In the genomic region with DNA sequence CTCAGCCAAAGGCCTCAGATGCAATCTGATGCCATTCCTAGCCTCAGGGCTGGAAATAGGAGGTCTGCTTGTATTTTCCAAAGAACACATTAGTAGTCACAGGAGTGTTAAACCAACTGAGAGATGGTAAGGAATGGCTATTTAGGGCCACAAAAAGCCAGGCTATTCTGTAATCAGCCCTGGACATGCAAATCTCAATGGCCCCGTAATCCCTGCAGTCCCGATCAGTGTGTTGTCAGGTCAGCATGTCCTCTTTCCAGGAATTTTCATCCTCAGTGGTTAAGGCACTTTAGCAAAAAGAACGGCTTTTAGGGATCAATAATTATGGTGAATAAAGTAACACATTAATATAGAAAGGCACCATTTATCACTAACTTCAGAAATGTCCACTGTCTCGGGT, we compare ENCODE assay signal across 28 mouse cellular contexts. TPM values are rescaled to one million over a fixed set of nuclear protein-coding genes. Genes with fewer than 3 reads are reported as not detected.
A peak's percentile ranks its signal among the peaks of the same experiment; 100 is the strongest.
DNase-seq lines count a peak whose midpoint lies in the region; ATAC-seq and TF ChIP-seq lines count a peak whose summit lies in the region.
"Had no signal": no experiment of that assay in that cellular context is flagged by ENCODE, and none has a peak within 500 bp of the region (broad histone marks: within the 10 kb centered on the region; RNA-seq: fewer than 3 reads in every experiment).

No protein-coding gene starts in this region.

- no peaks in the 10 kb centered on the region for H3K9me3 ChIP-seq in hindbrain, postnatal 0 days (ENCODE audit: low read length)
- H3K9me3 ChIP-seq in hindbrain, embryonic 10.5 days, result no peaks in the 10 kb centered on the region
- no peaks in the 10 kb centered on the region for H3K9me3 ChIP-seq in embryonic facial prominence, embryonic 10.5 days
- H3K9me3 ChIP-seq: forebrain, embryonic 15.5 days; heart, embryonic 10.5 days; heart, embryonic 13.5 days; hindbrain, embryonic 13.5 days had no signal

- TF ChIP-seq CTCF in hindbrain, postnatal 0 days (IDR thresholded peaks at IDR 0.05; ENCODE audit: low read depth), result no peak

- no peaks in the 10 kb centered on the region for H3K4me1 ChIP-seq in hindbrain, postnatal 0 days (ENCODE audit: insufficient read depth, low read length)
- H3K4me1 ChIP-seq in hindbrain, embryonic 10.5 days (replicated peaks), result no peaks in the 10 kb centered on the region
- H3K4me1 ChIP-seq in embryonic facial prominence, embryonic 10.5 days, result peaks cover 7% of the 10 kb centered on the region; the same call in 1 of the 2 replicates
- H3K4me1 ChIP-seq: forebrain, embryonic 15.5 days; heart, embryonic 10.5 days; heart, embryonic 13.5 days; hindbrain, embryonic 13.5 days had no signal

- H3K27me3 ChIP-seq in hindbrain, postnatal 0 days (ENCODE audit: insufficient read depth, low read length), result no peaks in the 10 kb centered on the region
- H3K27me3 ChIP-seq in hindbrain, embryonic 10.5 days (ENCODE audit: insufficient read depth, poor library complexity, severe bottlenecking), result no peaks in the 10 kb centered on the region
- H3K27me3 ChIP-seq in embryonic facial prominence, embryonic 10.5 days (replicated peaks; ENCODE audit: low read depth, poor library complexity, severe bottlenecking), result no peaks in the 10 kb centered on the region
- H3K27me3 ChIP-seq: CH12.LX; forebrain, embryonic 15.5 days; heart, embryonic 13.5 days; hindbrain, embryonic 13.5 days; Patski had no signal

- H3K36me3 ChIP-seq in hindbrain, postnatal 0 days (ENCODE audit: insufficient read depth, low read length), result no peaks in the 10 kb centered on the region
- no peaks in the 10 kb centered on the region for H3K36me3 ChIP-seq in hindbrain, embryonic 10.5 days
- no peaks in the 10 kb centered on the region for H3K36me3 ChIP-seq in embryonic facial prominence, embryonic 10.5 days (replicated peaks)
- H3K36me3 ChIP-seq: forebrain, embryonic 15.5 days; G1E; heart, embryonic 10.5 days; heart, embryonic 13.5 days; hindbrain, embryonic 13.5 days had no signal

- no peak overlapping the region for H3K9ac ChIP-seq in hindbrain, postnatal 0 days (replicated peaks; ENCODE audit: low read length)
- H3K9ac ChIP-seq: forebrain, embryonic 15.5 days; heart, embryonic 13.5 days; hindbrain, embryonic 13.5 days had no signal

- H3K4me2 ChIP-seq in hindbrain, postnatal 0 days (ENCODE audit: low read depth, low read length), result no peak overlapping the region
- H3K4me2 ChIP-seq: forebrain, embryonic 15.5 days; heart, embryonic 13.5 days; hindbrain, embryonic 13.5 days had no signal

- H3K27ac ChIP-seq in hindbrain, postnatal 0 days, result no peak overlapping the region
- no peak overlapping the region for H3K27ac ChIP-seq in hindbrain, embryonic 10.5 days
- no peak overlapping the region for H3K27ac ChIP-seq in embryonic facial prominence, embryonic 10.5 days (replicated peaks)
- H3K27ac ChIP-seq: forebrain, embryonic 15.5 days; heart, adult 2 months; heart, embryonic 10.5 days; heart, embryonic 13.5 days; hindbrain, embryonic 13.5 days had no signal

- WGBS in hindbrain, postnatal 0 days, result 72% methylated on average over 4 of the region's 4 CpGs
- 70% methylated on average over 4 of the region's 4 CpGs for WGBS in hindbrain, embryonic 10.5 days
- WGBS in embryonic facial prominence, embryonic 10.5 days, result 49% methylated on average over 4 of the region's 4 CpGs

- no peak overlapping the region for H3K4me3 ChIP-seq in hindbrain, postnatal 0 days (ENCODE audit: low read length)
- no peak overlapping the region for H3K4me3 ChIP-seq in hindbrain, embryonic 10.5 days
- no peak overlapping the region for H3K4me3 ChIP-seq in embryonic facial prominence, embryonic 10.5 days
- H3K4me3 ChIP-seq: forebrain, embryonic 15.5 days; heart, adult 2 months; heart, embryonic 10.5 days; heart, embryonic 13.5 days; hindbrain, embryonic 13.5 days had no signal

- ATAC-seq in hindbrain, postnatal 0 days, result 0 out of 2 replicates have a peak, but pooled peaks have one; percentile 35
- ATAC-seq: forebrain, embryonic 15.5 days; intestine, postnatal 0 days; Patski had no signal

- DNase-seq in embryo, embryonic 11 days, result peak; percentile 9
- no peak for DNase-seq in embryo, embryonic 10 days (ENCODE audit: low spot score)
- no peak for DNase-seq in hindbrain, postnatal 0 days (ENCODE audit: low spot score)
- DNase-seq in hindbrain, embryonic 10.5 days (ENCODE audit: low spot score), result no peak
- DNase-seq in embryonic facial prominence, embryonic 10.5 days (ENCODE audit: low spot score), result peak; percentile 14
- no peak for DNase-seq in spleen, adult 18-20 months
- DNase-seq: adrenal gland, postnatal 10 days; adrenal gland, postnatal 36 days; B cell, adult 2 months; cerebellum, adult 18-20 months; cerebellum, adult 9-10 months; cerebellum, postnatal 14 days; gastrocnemius, postnatal 10 days; gastrocnemius, postnatal 36 days; heart, adult 2 months; heart, postnatal 14 days; heart, postnatal 4 days; kidney, adult 2 months had no signal

RNA-seq across cellular contexts. Expression of a gene that starts 15.9 kb away (rescaled TPM):
- 15.7 and 26.5 TPM in 2 replicates for total RNA-seq in hindbrain, postnatal 0 days (2014; rRNA removed)
- 11.6 and 13.4 TPM in 2 replicates for polyA plus RNA-seq in hindbrain, postnatal 0 days (2015; fragmentation: Nextera tagmentation; extraction: Ambion mirVana)
- polyA plus RNA-seq in hindbrain, embryonic 10.5 days (2016; fragmentation: Nextera tagmentation; extraction: Ambion mirVana), result 5.3 and 7.6 TPM in 2 replicates
- polyA plus RNA-seq in embryonic facial prominence, embryonic 10.5 days (2016; fragmentation: Nextera tagmentation; extraction: Ambion mirVana), result 3.2 and 3.3 TPM in 2 replicates
- total RNA-seq: gastrocnemius, adult 18-20 months; gastrocnemius, postnatal 36 days; granulocyte monocyte progenitor cell, adult 5-6 weeks had no signal
- polyA plus RNA-seq: G1E had no signal

Comparison
In these comparisons a context has a peak if more than half of its experiments do, and no peak if none do; other contexts are left out.
1. DNase-seq: peak in embryo, embryonic 11 days (single experiment) and embryonic facial prominence, embryonic 10.5 days (single experiment); none in embryo, embryonic 10 days (single experiment), hindbrain, postnatal 0 days (single experiment), hindbrain, embryonic 10.5 days (single experiment) and spleen, adult 18-20 months (0 of 2).